Comparison of ENCODE assay signal across 20 mouse cellular contexts in the genomic region with DNA sequence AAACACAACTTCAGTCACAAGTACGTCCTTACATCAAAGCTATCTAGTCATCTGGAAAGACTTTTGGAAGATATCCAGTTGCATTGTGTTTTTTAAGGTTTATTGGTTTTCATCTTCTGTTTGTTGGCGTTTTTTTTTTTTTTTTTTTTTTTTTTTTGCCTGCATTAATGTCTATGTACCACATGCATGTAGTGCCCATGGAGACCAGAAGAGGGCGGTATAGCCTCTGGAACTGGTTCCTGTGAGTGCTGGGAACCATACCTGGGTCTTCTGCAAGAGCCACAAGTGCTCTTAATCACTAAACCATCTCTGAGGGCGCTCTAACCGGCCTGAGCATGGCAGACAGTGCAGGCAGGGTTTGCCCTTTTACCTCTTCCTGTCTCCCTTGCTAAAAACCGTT. TPM values are rescaled to one million over a fixed set of nuclear protein-coding genes. Genes with fewer than 3 reads are reported as not detected.
DNase-seq lines count a peak whose midpoint lies in the region; ATAC-seq and TF ChIP-seq lines count a peak whose summit lies in the region.
"Had no signal": no experiment of that assay in that cellular context is flagged by ENCODE, and none has a peak within 500 bp of the region (broad histone marks: within the 10 kb centered on the region; RNA-seq: fewer than 3 reads in every experiment).

No protein-coding gene starts in this region.

- H3K27ac ChIP-seq in intestine, postnatal 0 days (ENCODE audit: low read depth, low read length) = no peak overlapping the region
- no peak overlapping the region for H3K27ac ChIP-seq in intestine, embryonic 16.5 days (ENCODE audit: low read length)
- H3K27ac ChIP-seq in testis, adult 2 months (ENCODE audit: control insufficient read depth, insufficient read depth, low read depth, low read length) = no peak overlapping the region
- H3K27ac ChIP-seq in stomach, postnatal 0 days (replicated peaks) = no peak overlapping the region
- H3K27ac ChIP-seq: hindbrain, embryonic 12.5 days; macrophage had no signal

- DNase-seq in testis, postnatal 10 days (ENCODE audit: low spot score) = no peak
- DNase-seq in R1 (ENCODE audit: low read depth, low spot score) = peak; percentile 85
- DNase-seq in stomach, postnatal 0 days (ENCODE audit: low spot score) = no peak
- no peak for DNase-seq in urinary bladder, postnatal 36 days (ENCODE audit: low spot score in 2 of 2)
- DNase-seq in spleen, postnatal 4 days (ENCODE audit: low spot score in 2 of 2) = no peak
- DNase-seq: adrenal gland, adult 8-10 months; embryo, embryonic 11 days; kidney, adult 9 months; liver; lung, adult 2 months; retina, postnatal 1 day; thymus, adult 18-20 months had no signal

- peak; percentile 45 for TF ChIP-seq CTCF in intestine, postnatal 0 days (IDR thresholded peaks at IDR 0.05; ENCODE audit: low read depth)
- peak; percentile 12; the same call in 1 of the 2 replicates for TF ChIP-seq CTCF in testis, adult 2 months (IDR thresholded peaks at IDR 0.05; ENCODE audit: control insufficient read depth, insufficient read depth, insufficient replicate concordance, low read depth, low read length)
- peak; percentile 35; the same call in 1 of the 2 replicates for TF ChIP-seq CTCF in stomach, postnatal 0 days (IDR thresholded peaks at IDR 0.05; ENCODE audit: low read depth)

- H3K27me3 ChIP-seq in intestine, postnatal 0 days (replicated peaks; ENCODE audit: control insufficient read depth, insufficient read depth, low read length) = no peaks in the 10 kb centered on the region
- no peaks in the 10 kb centered on the region for H3K27me3 ChIP-seq in intestine, embryonic 16.5 days (replicated peaks; ENCODE audit: control insufficient read depth, insufficient read depth, low read length)
- no peaks in the 10 kb centered on the region for H3K27me3 ChIP-seq in testis, adult 2 months (ENCODE audit: control insufficient read depth, insufficient read depth, low read length)
- H3K27me3 ChIP-seq in stomach, postnatal 0 days (ENCODE audit: control insufficient read depth, insufficient read depth, low read length) = no peaks in the 10 kb centered on the region
- H3K27me3 ChIP-seq: hindbrain, embryonic 12.5 days had no signal

- H3K9me3 ChIP-seq in intestine, postnatal 0 days (ENCODE audit: control insufficient read depth) = no peaks in the 10 kb centered on the region
- no peaks in the 10 kb centered on the region for H3K9me3 ChIP-seq in intestine, embryonic 16.5 days (ENCODE audit: control insufficient read depth, low read length)
- no peaks in the 10 kb centered on the region for H3K9me3 ChIP-seq in stomach, postnatal 0 days (ENCODE audit: control insufficient read depth, low read length)
- H3K9me3 ChIP-seq: hindbrain, embryonic 12.5 days had no signal

- H3K4me2 ChIP-seq in intestine, postnatal 0 days (replicated peaks; ENCODE audit: low read depth) = no peak overlapping the region
- no peak overlapping the region for H3K4me2 ChIP-seq in intestine, embryonic 16.5 days (ENCODE audit: low read depth, low read length)
- no peak overlapping the region for H3K4me2 ChIP-seq in stomach, postnatal 0 days (replicated peaks; ENCODE audit: low read depth)
- H3K4me2 ChIP-seq: heart, embryonic 11.5 days; hindbrain, embryonic 12.5 days; midbrain, embryonic 11.5 days had no signal

- no peak for ATAC-seq in intestine, postnatal 0 days
- ATAC-seq in intestine, embryonic 16.5 days = no peak
- ATAC-seq in stomach, postnatal 0 days (ENCODE audit: low FRiP score, low TSS enrichment) = no peak
- ATAC-seq: inflammation-experienced regulatory T-cells, adult 6 months had no signal

- no peaks in the 10 kb centered on the region for H3K4me1 ChIP-seq in intestine, postnatal 0 days (replicated peaks; ENCODE audit: control insufficient read depth, insufficient read depth, low read length)
- H3K4me1 ChIP-seq in intestine, embryonic 16.5 days (ENCODE audit: control insufficient read depth, insufficient read depth, low read length) = no peaks in the 10 kb centered on the region
- H3K4me1 ChIP-seq in testis, adult 2 months (ENCODE audit: control insufficient read depth, insufficient read depth, low read length) = no peaks in the 10 kb centered on the region
- H3K4me1 ChIP-seq in stomach, postnatal 0 days (replicated peaks; ENCODE audit: control insufficient read depth, insufficient read depth) = no peaks in the 10 kb centered on the region
- H3K4me1 ChIP-seq: hindbrain, embryonic 12.5 days had no signal

- TF ChIP-seq EP300 in stomach, postnatal 0 days (optimal IDR thresholded peaks at IDR 0.05) = no peak

- no peak overlapping the region for H3K4me3 ChIP-seq in intestine, postnatal 0 days (ENCODE audit: low read depth, low read length)
- no peak overlapping the region for H3K4me3 ChIP-seq in intestine, embryonic 16.5 days (ENCODE audit: low read length)
- no peak overlapping the region for H3K4me3 ChIP-seq in testis, adult 2 months (ENCODE audit: control insufficient read depth, low read depth, low read length)
- H3K4me3 ChIP-seq in stomach, postnatal 0 days (ENCODE audit: low read depth, low read length) = no peak overlapping the region
- H3K4me3 ChIP-seq: hindbrain, embryonic 12.5 days had no signal

- TF ChIP-seq POLR2A in testis, adult 2 months (IDR thresholded peaks at IDR 0.05; ENCODE audit: control insufficient read depth, low read depth, low read length) = no peak

- peaks cover 37% of the 10 kb centered on the region for H3K36me3 ChIP-seq in intestine, postnatal 0 days (ENCODE audit: control insufficient read depth, insufficient read depth)
- H3K36me3 ChIP-seq in intestine, embryonic 16.5 days (ENCODE audit: control insufficient read depth, insufficient read depth, low read length) = peaks cover 13% of the 10 kb centered on the region
- H3K36me3 ChIP-seq in testis, adult 2 months (ENCODE audit: control insufficient read depth, insufficient read depth, low read length) = no peaks in the 10 kb centered on the region
- no peaks in the 10 kb centered on the region for H3K36me3 ChIP-seq in stomach, postnatal 0 days (ENCODE audit: control insufficient read depth, insufficient read depth, low read length)
- H3K36me3 ChIP-seq: hindbrain, embryonic 12.5 days had no signal

- WGBS in intestine, postnatal 0 days = 79% methylated on average over 6 of the region's 6 CpGs
- WGBS in intestine, embryonic 16.5 days = 79% methylated on average over 6 of the region's 6 CpGs
- WGBS in stomach, postnatal 0 days = 78% methylated on average over 6 of the region's 6 CpGs

- no peak overlapping the region for H3K9ac ChIP-seq in intestine, postnatal 0 days (ENCODE audit: low read depth, low read length)
- no peak overlapping the region for H3K9ac ChIP-seq in intestine, embryonic 16.5 days (ENCODE audit: low read depth, low read length)
- H3K9ac ChIP-seq in stomach, postnatal 0 days (ENCODE audit: low read length) = no peak overlapping the region
- H3K9ac ChIP-seq: hindbrain, embryonic 12.5 days had no signal

RNA-seq across cellular contexts. Expression of gene St14, which starts 33.5 kb away (rescaled TPM):
- polyA plus RNA-seq in intestine, postnatal 0 days (2015; fragmentation: Nextera tagmentation; extraction: Ambion mirVana) = 58.6 and 63.4 TPM in 2 replicates
- 91.4 and 96.6 TPM in 2 replicates for polyA plus RNA-seq in intestine, embryonic 16.5 days (2015; fragmentation: Nextera tagmentation; extraction: Ambion mirVana)
- 0.14 and 2.5 TPM in 2 replicates for polyA plus RNA-seq in testis, adult 2 months (2012; rRNA removed)
- 60.4 and 61.6 TPM in 2 replicates for polyA plus RNA-seq in stomach, postnatal 0 days (2015; fragmentation: Nextera tagmentation; extraction: Ambion mirVana)

Comparison
In these comparisons a context has a peak if more than half of its experiments do, and no peak if none do; other contexts are left out.
1. RNA of gene St14, which starts 33.5 kb away (polyA plus RNA-seq): 91.4 to 96.6 TPM in intestine, embryonic 16.5 days, 58.6 to 63.4 TPM in intestine, postnatal 0 days and 60.4 to 61.6 TPM in stomach, postnatal 0 days; 0.14 to 2.5 TPM in testis, adult 2 months; every median in the first group is over 10 times any median in the second.
2. Peak in every context shown above with its lines, with median percentiles within 50 percentile points of each other: CTCF ChIP-seq.